Mouse (Mus musculus) limb, embryonic 11.5 days (tissue): Measurements from ENCODE around the gene Speer4c. TPM values are rescaled to one million over a fixed set of nuclear protein-coding genes. Genes with fewer than 3 reads are reported as not detected.
"Not testable (repeated sequence)": the region's sequence is repeated elsewhere in the genome, so short reads cannot be mapped to it uniquely, and the experiment has no call there.

Experiments
- ATAC-seq: fragments of 200-750 bp; cut with Nextera tagmentation; 2 replicates; pipeline ENCODE4 v1.8.0; 2017; ENCODE audit warnings: low read depth; ENCODE audit not compliant: insufficient number of reproducible peaks, low FRiP score, low TSS enrichment
- DNase-seq: peaks from one replicate; pipeline ENCODE4 v3.0.0-alpha.2; 2015; ENCODE audit warnings: low spot score
- H3K27ac ChIP-seq: fragments of 300-500 bp; sonication (generic); replicated peaks from 2 replicates; pipeline ENCODE4 v1.5.1; 2014; ENCODE audit warnings: low read depth, mild to moderate bottlenecking, low read length
- H3K27me3 ChIP-seq: fragments of 300-500 bp; sonication (generic); 2 replicates; pipeline ENCODE4 v1.6.1; 2014; ENCODE audit warnings: mild to moderate bottlenecking, low read length, mixed read lengths; ENCODE audit not compliant: control insufficient read depth, insufficient read depth
- H3K36me3 ChIP-seq: fragments of 300-500 bp; sonication (generic); 2 replicates; pipeline ENCODE4 v1.6.1; 2014; ENCODE audit warnings: mild to moderate bottlenecking, low read length, moderate library complexity, mixed read lengths; ENCODE audit not compliant: control insufficient read depth, insufficient read depth
- H3K4me1 ChIP-seq: fragments of 300-500 bp; sonication (generic); 2 replicates; pipeline ENCODE4 v1.6.1; 2014; ENCODE audit warnings: low read length, mixed read lengths; ENCODE audit not compliant: control insufficient read depth, insufficient read depth
- H3K4me2 ChIP-seq: fragments of 300-500 bp; sonication (generic); 2 replicates; pipeline ENCODE4 v1.6.1; 2014; ENCODE audit warnings: low read depth, mild to moderate bottlenecking, moderate library complexity; ENCODE audit not compliant: severe bottlenecking
- H3K4me3 ChIP-seq: fragments of 300-500 bp; sonication (generic); 2 replicates; pipeline ENCODE4 v1.5.1; 2014; ENCODE audit warnings: low read depth, low read length
- H3K9ac ChIP-seq: fragments of 300-500 bp; sonication (generic); 2 replicates; pipeline ENCODE4 v1.6.1; 2014; ENCODE audit warnings: mild to moderate bottlenecking, low read length
- H3K9me3 ChIP-seq: fragments of 300-500 bp; sonication (generic); 2 replicates; pipeline ENCODE4 v1.6.1; 2016; ENCODE audit warnings: low read length; ENCODE audit not compliant: control insufficient read depth
- WGBS: fragments of 180-500 bp; shearing (Covaris S2); extraction: QIAGEN DNeasy Blood & Tissue Kit; methylation state at CpG from one replicate; pipeline ENCODE4 v1.1.7; 2014; 5-methylcytosine and 5-hydroxymethylcytosine counted together
- polyA plus RNA-seq: library from polyadenylated mRNA; unstranded; fragments of >200 nt; fragmentation: Nextera tagmentation; extraction: Ambion mirVana; gene quantifications from 2 replicates; pipeline ENCODE4 v1.2.1, GENCODE M21; 2014

The Speer4c gene
- polyA plus RNA-seq, 1 experiment from 2014 or later: not detected

DNA sequence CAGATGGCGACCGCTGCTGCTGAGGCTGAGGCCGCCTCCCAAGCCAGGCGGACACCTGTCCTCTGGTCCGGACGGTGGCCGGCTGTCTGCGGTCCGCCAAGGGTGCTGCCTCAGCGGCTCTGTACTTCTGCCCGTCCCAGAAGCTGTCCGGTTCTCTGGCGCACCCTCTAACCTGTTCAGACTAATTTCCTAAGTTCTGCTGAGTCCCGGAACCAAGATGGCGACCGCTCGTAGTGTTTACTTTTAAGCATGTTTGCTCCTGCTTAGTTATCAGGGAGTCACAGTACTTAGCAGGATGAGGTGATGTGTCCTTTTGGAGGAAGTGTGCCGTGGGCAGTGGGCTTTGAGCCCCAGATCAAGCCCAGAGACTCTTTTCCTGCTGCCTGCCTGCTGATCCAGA is 43.3 kb downstream of the Speer4c start:
- H3K9ac ChIP-seq, H3K4me3 ChIP-seq, H3K4me2 ChIP-seq, H3K4me1 ChIP-seq, H3K27me3 ChIP-seq, H3K9me3 ChIP-seq, H3K36me3 ChIP-seq, H3K27ac ChIP-seq: not testable (repeated sequence)
- DNase-seq (peak; percentile 21), ATAC-seq (peak; percentile 47; the same call in 1 of the 2 replicates)
- 86% methylated on average over 7 of the region's 18 CpGs for WGBS

DNA sequence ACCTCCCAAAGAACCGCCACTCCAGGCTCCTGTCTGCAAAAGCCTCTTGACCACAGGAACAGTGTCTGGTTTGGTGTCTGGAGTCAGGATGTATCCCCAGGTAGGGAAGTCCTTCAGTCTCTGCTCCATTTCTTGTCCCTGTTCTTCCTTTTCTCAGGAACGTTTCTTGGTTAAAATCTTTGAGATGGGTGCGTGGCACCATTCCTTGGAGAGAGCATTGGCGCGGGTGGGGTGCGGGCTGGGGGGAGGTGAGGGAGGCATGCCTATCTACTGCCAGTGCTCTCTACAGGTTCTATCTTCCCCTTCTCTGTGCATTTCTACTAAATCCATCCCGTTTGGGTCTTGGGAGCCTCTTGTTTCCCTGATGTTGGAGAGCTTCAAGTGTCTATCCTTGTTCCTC is 50.2 kb downstream of the Speer4c start:
- not testable (repeated sequence) for H3K9ac ChIP-seq, H3K27me3 ChIP-seq, ATAC-seq, H3K4me2 ChIP-seq, H3K36me3 ChIP-seq, H3K27ac ChIP-seq, H3K4me1 ChIP-seq, H3K9me3 ChIP-seq, H3K4me3 ChIP-seq
- 78% methylated on average over 7 of the region's 7 CpGs for WGBS
- peak; percentile 20 for DNase-seq

Other genes with a start within 250 kb of the Speer4c start
- not detected in 2 replicates for gene Gm21149, start 237.7 kb downstream of the Speer4c start, polyA plus RNA-seq
- not detected in 2 replicates for gene Gm21190, start 185.0 kb downstream of the Speer4c start, polyA plus RNA-seq
- not detected in 2 replicates for gene Gm21083, start 136.9 kb downstream of the Speer4c start, polyA plus RNA-seq
- gene Speer4d, start 95.2 kb downstream of the Speer4c start, polyA plus RNA-seq: not detected in 2 replicates
- not detected in 2 replicates for gene 4930572O03Rik, start 57.2 kb downstream of the Speer4c start, polyA plus RNA-seq
- gene Cacna2d1, start 220.4 kb upstream of the Speer4c start, polyA plus RNA-seq: 9.5 and 10.9 TPM in 2 replicates